8 mouse cellular contexts compared by ENCODE assay signal in genomic region chrX:51205548-51206324, GRCm38 (mm10). TPM values are rescaled to one million over a fixed set of nuclear protein-coding genes. Genes with fewer than 3 reads are reported as not detected.
DNase-seq lines count a peak whose midpoint lies in the region; ATAC-seq and TF ChIP-seq lines count a peak whose summit lies in the region.

No protein-coding gene starts in this region.

- H3K9me3 ChIP-seq in forebrain, embryonic 14.5 days (replicated peaks; ENCODE audit: control insufficient read depth, low read length) = no peaks in the 10 kb centered on the region
- no peaks in the 10 kb centered on the region for H3K9me3 ChIP-seq in intestine, embryonic 15.5 days
- H3K9me3 ChIP-seq in neural tube, embryonic 14.5 days (ENCODE audit: control insufficient read depth, low read length) = no peaks in the 10 kb centered on the region

- H3K4me2 ChIP-seq in forebrain, embryonic 14.5 days (ENCODE audit: low read length) = peak overlapping the region; percentile 72
- peak overlapping the region; percentile 68 for H3K4me2 ChIP-seq in intestine, embryonic 15.5 days (replicated peaks)
- peak overlapping the region; percentile 78 for H3K4me2 ChIP-seq in neural tube, embryonic 14.5 days (ENCODE audit: low read depth, low read length)

- peak; percentile 36; the same call in 1 of the 2 replicates for TF ChIP-seq CTCF in brain, embryonic 14.5 days (IDR thresholded peaks at IDR 0.05; ENCODE audit: borderline replicate concordance, extremely low read depth, insufficient read depth, insufficient read length)
- no peak for TF ChIP-seq CTCF in lung, adult 2 months (IDR thresholded peaks at IDR 0.05; ENCODE audit: insufficient read depth, low read length)

- H3K27me3 ChIP-seq in forebrain, embryonic 14.5 days (replicated peaks; ENCODE audit: control insufficient read depth, insufficient read depth, low read length) = no peaks in the 10 kb centered on the region
- no peaks in the 10 kb centered on the region for H3K27me3 ChIP-seq in intestine, embryonic 15.5 days (replicated peaks)
- peaks cover 8% of the 10 kb centered on the region; the same call in 1 of the 2 replicates for H3K27me3 ChIP-seq in neural tube, embryonic 14.5 days (ENCODE audit: control insufficient read depth, insufficient read depth, low read length)

- 34% methylated on average over 77 of the region's 79 CpGs for WGBS in forebrain, embryonic 14.5 days
- WGBS in intestine, embryonic 15.5 days = 17% methylated on average over 78 of the region's 79 CpGs
- 29% methylated on average over 79 of the region's 79 CpGs for WGBS in lung, adult 2 months
- 21% methylated on average over 71 of the region's 79 CpGs for WGBS in neural tube, embryonic 14.5 days

- peak overlapping the region; percentile 54 for H3K9ac ChIP-seq in forebrain, embryonic 14.5 days (ENCODE audit: low read length)
- peak overlapping the region; percentile 50 for H3K9ac ChIP-seq in intestine, embryonic 15.5 days
- H3K9ac ChIP-seq in neural tube, embryonic 14.5 days (replicated peaks; ENCODE audit: low read depth, low read length) = no peak overlapping the region

- no peak overlapping the region for H3K27ac ChIP-seq in forebrain, embryonic 14.5 days (ENCODE audit: low read depth, low read length)
- peak overlapping the region; percentile 79 for H3K27ac ChIP-seq in intestine, embryonic 15.5 days
- no peak overlapping the region for H3K27ac ChIP-seq in neural tube, embryonic 14.5 days (ENCODE audit: low read depth, low read length)

- H3K4me1 ChIP-seq in forebrain, embryonic 14.5 days (ENCODE audit: control insufficient read depth, insufficient read depth, low read length) = no peaks in the 10 kb centered on the region
- no peaks in the 10 kb centered on the region for H3K4me1 ChIP-seq in intestine, embryonic 15.5 days (replicated peaks)
- no peaks in the 10 kb centered on the region for H3K4me1 ChIP-seq in lung, adult 2 months (ENCODE audit: control insufficient read depth, insufficient read depth, low read length)
- no peaks in the 10 kb centered on the region for H3K4me1 ChIP-seq in neural tube, embryonic 14.5 days (ENCODE audit: control insufficient read depth, insufficient read depth, low read length)

- TF ChIP-seq POLR2A in brain, embryonic 14.5 days (IDR thresholded peaks at IDR 0.05; ENCODE audit: borderline replicate concordance, extremely low read depth, insufficient read depth, insufficient read length, poor library complexity, severe bottlenecking) = no peak
- no peak for TF ChIP-seq POLR2A in lung, adult 2 months (IDR thresholded peaks at IDR 0.05; ENCODE audit: borderline replicate concordance, extremely low read depth, low read depth, low read length)

- peak; percentile 69 for ATAC-seq in forebrain, embryonic 14.5 days
- ATAC-seq in intestine, embryonic 15.5 days = peak; percentile 87
- ATAC-seq in neural tube, embryonic 14.5 days (ENCODE audit: low read depth) = peak; percentile 80

- DNase-seq in gastrocnemius, adult 18-20 months (ENCODE audit: low spot score) = peak; percentile 1
- DNase-seq in gastrocnemius, adult 8-10 months (ENCODE audit: low spot score in 2 of 2) = no peak
- DNase-seq in brain, embryonic 14.5 days (ENCODE audit: low read depth) = peak; percentile 59
- DNase-seq in forebrain, embryonic 14.5 days (ENCODE audit: low spot score) = peak; percentile 51
- peak; percentile 52 for DNase-seq in lung, adult 2 months
- DNase-seq in urinary bladder, adult 18-20 months (ENCODE audit: low spot score in 2 of 2) = peak; percentile 13 to 46

- peak overlapping the region; percentile 44 for H3K4me3 ChIP-seq in forebrain, embryonic 14.5 days (ENCODE audit: low read depth, low read length)
- peak overlapping the region; percentile 54 for H3K4me3 ChIP-seq in intestine, embryonic 15.5 days (replicated peaks)
- H3K4me3 ChIP-seq in lung, adult 2 months (replicated peaks; ENCODE audit: extremely low read depth, low read depth, low read length) = peak overlapping the region; percentile 79
- H3K4me3 ChIP-seq in neural tube, embryonic 14.5 days (ENCODE audit: low read depth, low read length) = peak overlapping the region; percentile 41

- H3K36me3 ChIP-seq in forebrain, embryonic 14.5 days (ENCODE audit: control insufficient read depth, insufficient read depth, low read length) = no peaks in the 10 kb centered on the region
- H3K36me3 ChIP-seq in intestine, embryonic 15.5 days = no peaks in the 10 kb centered on the region
- H3K36me3 ChIP-seq in neural tube, embryonic 14.5 days (ENCODE audit: control insufficient read depth, insufficient read depth, low read length) = no peaks in the 10 kb centered on the region

RNA-seq across cellular contexts. Expression of gene Mbnl3, which starts 0.6 kb away (rescaled TPM):
- under 1 TPM; 0.09 to 0.27 TPM for total RNA-seq in gastrocnemius, adult 18-20 months (2021)
- under 1 TPM; 0.10 to 0.27 (median 0.18) TPM for total RNA-seq in gastrocnemius, adult 8-10 months (2022)
- 1.3 and 2.0 TPM in 2 replicates for polyA plus RNA-seq in brain, embryonic 14.5 days (2012; rRNA removed)
- polyA plus RNA-seq in forebrain, embryonic 14.5 days (2014; fragmentation: Nextera tagmentation; extraction: Ambion mirVana) = 2.5 and 3.9 TPM in 2 replicates
- polyA plus RNA-seq in intestine, embryonic 15.5 days (2015; fragmentation: Nextera tagmentation; extraction: Ambion mirVana) = 10.7 and 11.3 TPM in 2 replicates
- polyA plus RNA-seq in lung, adult 2 months (2012; rRNA removed) = 3.8 and 4.8 TPM in 2 replicates
- polyA plus RNA-seq in neural tube, embryonic 14.5 days (2014; fragmentation: Nextera tagmentation; extraction: Ambion mirVana) = 0.16 and 0.93 TPM in 2 replicates

Comparison
In these comparisons a context has a peak if more than half of its experiments do, and no peak if none do; other contexts are left out.
1. DNase-seq: peak in gastrocnemius, adult 18-20 months (single experiment), brain, embryonic 14.5 days (single experiment), forebrain, embryonic 14.5 days (single experiment), lung, adult 2 months (single experiment) and urinary bladder, adult 18-20 months (2 of 2); none in gastrocnemius, adult 8-10 months (0 of 2).
2. Peak in every context shown above with its lines, with median percentiles within 50 percentile points of each other: ATAC-seq, H3K4me2 ChIP-seq and H3K4me3 ChIP-seq.